Mouse (Mus musculus) spleen, adult 2 months (tissue): ENCODE data around the gene Tead3. TPM values are rescaled to one million over a fixed set of nuclear protein-coding genes. Genes with fewer than 3 reads are reported as not detected.

Source experiments
- DNase-seq, 2 experiments: peaks; one replicate each; pipeline versions ENCODE4 v3.0.0 to v3.0.0-alpha.2; 2012 to 2021; ENCODE audit warnings: low spot score in 2 of 2, low read depth in 1 of 2
- H3K27ac ChIP-seq: fragments of 200-500 bp; 2 replicates; pipeline ENCODE4 v1.5.1; 2012; ENCODE audit warnings: low read length, inconsistent platforms; ENCODE audit not compliant: insufficient read depth
- H3K27me3 ChIP-seq: fragments of 200-500 bp; 2 replicates; pipeline ENCODE4 v1.6.1; 2012; ENCODE audit warnings: mild to moderate bottlenecking, moderate library complexity, low read length, inconsistent platforms; ENCODE audit not compliant: control insufficient read depth, insufficient read depth
- H3K36me3 ChIP-seq: fragments of 200-500 bp; 2 replicates; pipeline ENCODE4 v1.6.1; 2012; ENCODE audit warnings: mild to moderate bottlenecking, low read length, inconsistent platforms; ENCODE audit not compliant: control insufficient read depth, insufficient read depth
- H3K4me1 ChIP-seq: fragments of 200-500 bp; 2 replicates; pipeline ENCODE4 v1.6.1; 2011; ENCODE audit warnings: inconsistent platforms; ENCODE audit not compliant: control insufficient read depth, insufficient read depth, insufficient read length
- H3K4me3 ChIP-seq: fragments of 200-500 bp; 2 replicates; pipeline ENCODE4 v1.5.1; 2011; ENCODE audit warnings: mild to moderate bottlenecking, inconsistent platforms; ENCODE audit not compliant: insufficient read depth, insufficient read length; ENCODE audit errors: extremely low read depth
- CTCF ChIP-seq: fragments of 200-500 bp; IDR thresholded peaks from 2 replicates; pipeline ENCODE4 v1.5.1; 2011; ENCODE audit warnings: mild to moderate bottlenecking, inconsistent platforms; ENCODE audit not compliant: insufficient read depth, insufficient read length, insufficient replicate concordance; ENCODE audit errors: extremely low read depth
- POLR2A ChIP-seq: fragments of 200-500 bp; IDR thresholded peaks from 2 replicates; pipeline ENCODE4 v1.6.1; 2011; ENCODE audit warnings: low read depth, low read length, inconsistent platforms
- WGBS: fragments of 180-500 bp; shearing (Covaris S2); methylation state at CpG from one replicate; pipeline ENCODE4 v1.1.7; 2018; 5-methylcytosine and 5-hydroxymethylcytosine counted together
- polyA plus RNA-seq: library from polyadenylated mRNA; depleted of rRNA; stranded (reverse); fragments of >200 nt; gene quantifications from 2 replicates; pipeline ENCODE4 v1.2.3, GENCODE M21; 2012

Gene Tead3
- polyA plus RNA-seq, 1 experiment = 4.3 TPM

GRCm38 (mm10) chr17:28341091-28341490 is 9.5 kb downstream of the Tead3 start:
- H3K27ac ChIP-seq = no peak overlapping the region
- no peak for TF ChIP-seq CTCF
- TF ChIP-seq POLR2A = no peak
- no peaks in the 10 kb centered on the region for H3K27me3 ChIP-seq
- peak in 1 of 2 experiments; percentile 33 for DNase-seq
- no peaks in the 10 kb centered on the region for H3K4me1 ChIP-seq
- WGBS = 23% methylated on average over 26 of the region's 26 CpGs
- H3K36me3 ChIP-seq = no peaks in the 10 kb centered on the region
- no peak overlapping the region for H3K4me3 ChIP-seq

GRCm38 (mm10) chr17:28340578-28340977 is 10.0 kb downstream of the Tead3 start:
- Histone ChIP-seq H3K4me3 (no peak overlapping the region), H3K27me3 (no peaks in the 10 kb centered on the region), H3K36me3 (no peaks in the 10 kb centered on the region), H3K27ac (no peak overlapping the region), H3K4me1 (no peaks in the 10 kb centered on the region)
- 51% methylated on average over 7 of the region's 7 CpGs for WGBS
- TF ChIP-seq POLR2A (no peak), CTCF (no peak)
- no peak for DNase-seq

- no peak overlapping the region for H3K4me3 ChIP-seq
- no peaks in the 10 kb centered on the region for H3K36me3 ChIP-seq
- DNase-seq = no peak
- WGBS = 86% methylated on average over 7 of the region's 7 CpGs
- H3K27me3 ChIP-seq = no peaks in the 10 kb centered on the region; the same call in 1 of the 2 replicates
- H3K4me1 ChIP-seq = no peaks in the 10 kb centered on the region
- TF ChIP-seq POLR2A (no peak), CTCF (no peak)
- no peak overlapping the region for H3K27ac ChIP-seq
These were observed 13.1 kb downstream of the Tead3 start for GRCm38 (mm10) chr17:28337547-28337946.

GRCm38 (mm10) chr17:28335267-28335666 is 15.3 kb downstream of the Tead3 start:
- no peaks in the 10 kb centered on the region for H3K4me1 ChIP-seq
- no peaks in the 10 kb centered on the region; the same call in 1 of the 2 replicates for H3K27me3 ChIP-seq
- DNase-seq = no peak
- no peak overlapping the region for H3K4me3 ChIP-seq
- 90% methylated on average over 10 of the region's 10 CpGs for WGBS
- no peak overlapping the region for H3K27ac ChIP-seq
- no peak for TF ChIP-seq POLR2A
- no peak for TF ChIP-seq CTCF
- H3K36me3 ChIP-seq = peaks cover 7% of the 10 kb centered on the region

GRCm38 (mm10) chr17:28332915-28333546 is 17.6 kb downstream of the Tead3 start:
- H3K27me3 ChIP-seq = no peaks in the 10 kb centered on the region; the same call in 1 of the 2 replicates
- H3K4me1 ChIP-seq = peaks cover 2% of the 10 kb centered on the region; the same call in 1 of the 2 replicates
- peaks cover 18% of the 10 kb centered on the region for H3K36me3 ChIP-seq
- no peak overlapping the region for H3K27ac ChIP-seq
- TF ChIP-seq POLR2A (no peak), CTCF (no peak)
- no peak for DNase-seq
- WGBS = 33% methylated on average over 31 of the region's 31 CpGs
- H3K4me3 ChIP-seq = no peak overlapping the region

- H3K27ac ChIP-seq = no peak overlapping the region
- WGBS = 48% methylated on average over 13 of the region's 13 CpGs
- DNase-seq = no peak
- H3K4me3 ChIP-seq = no peak overlapping the region
- no peak for TF ChIP-seq POLR2A
- TF ChIP-seq CTCF = no peak
- peaks cover 2% of the 10 kb centered on the region; the same call in 1 of the 2 replicates for H3K4me1 ChIP-seq
- peaks cover 18% of the 10 kb centered on the region for H3K36me3 ChIP-seq
- H3K27me3 ChIP-seq = no peaks in the 10 kb centered on the region; the same call in 1 of the 2 replicates
These were observed 18.3 kb downstream of the Tead3 start for GRCm38 (mm10) chr17:28332113-28332914.
